26 mouse cellular contexts compared by ENCODE assay signal in genomic region chr4:65146936-65147335, GRCm38 (mm10). TPM values are rescaled to one million over a fixed set of nuclear protein-coding genes. Genes with fewer than 3 reads are reported as not detected.
DNase-seq lines count a peak whose midpoint lies in the region; ATAC-seq and TF ChIP-seq lines count a peak whose summit lies in the region.
"Had no signal": no experiment of that assay in that cellular context is flagged by ENCODE, and none has a peak within 500 bp of the region (broad histone marks: within the 10 kb centered on the region; RNA-seq: fewer than 3 reads in every experiment).

No protein-coding gene starts in this region.

- no peak overlapping the region for H3K4me2 ChIP-seq in lung, embryonic 14.5 days
- H3K4me2 ChIP-seq: embryonic facial prominence, embryonic 12.5 days; forebrain, embryonic 12.5 days; forebrain, embryonic 15.5 days; heart, embryonic 12.5 days; heart, embryonic 15.5 days; hindbrain, embryonic 13.5 days had no signal

- H3K36me3 ChIP-seq in lung, embryonic 14.5 days (ENCODE audit: insufficient read depth) = no peaks in the 10 kb centered on the region
- H3K36me3 ChIP-seq: embryonic facial prominence, embryonic 12.5 days; forebrain, embryonic 12.5 days; forebrain, embryonic 15.5 days; heart, embryonic 12.5 days; heart, embryonic 15.5 days; hindbrain, embryonic 10.5 days; hindbrain, embryonic 13.5 days had no signal

- H3K4me3 ChIP-seq in lung, embryonic 14.5 days (ENCODE audit: low read depth, low read length) = no peak overlapping the region
- H3K4me3 ChIP-seq: embryonic facial prominence, embryonic 12.5 days; erythroblast, embryonic 14.5 days; forebrain, embryonic 12.5 days; forebrain, embryonic 15.5 days; heart, embryonic 12.5 days; heart, embryonic 15.5 days; hindbrain, embryonic 10.5 days; hindbrain, embryonic 13.5 days had no signal

- WGBS in lung, embryonic 14.5 days = 33% methylated on average over 1 of the region's 1 CpGs

- no peak overlapping the region for H3K9ac ChIP-seq in lung, embryonic 14.5 days
- H3K9ac ChIP-seq: embryonic facial prominence, embryonic 12.5 days; forebrain, embryonic 12.5 days; forebrain, embryonic 15.5 days; heart, embryonic 12.5 days; heart, embryonic 15.5 days; hindbrain, embryonic 13.5 days had no signal

- no peaks in the 10 kb centered on the region for H3K4me1 ChIP-seq in lung, embryonic 14.5 days (ENCODE audit: insufficient read depth)
- H3K4me1 ChIP-seq: embryonic facial prominence, embryonic 12.5 days; forebrain, embryonic 12.5 days; forebrain, embryonic 15.5 days; heart, embryonic 15.5 days; hindbrain, embryonic 10.5 days; hindbrain, embryonic 13.5 days had no signal

- H3K27ac ChIP-seq in lung, embryonic 14.5 days (ENCODE audit: low read depth) = no peak overlapping the region
- H3K27ac ChIP-seq: embryonic facial prominence, embryonic 12.5 days; forebrain, embryonic 12.5 days; forebrain, embryonic 15.5 days; heart, embryonic 15.5 days; hindbrain, embryonic 10.5 days; hindbrain, embryonic 13.5 days had no signal

- DNase-seq in kidney, postnatal 10 days = peak; percentile 49
- DNase-seq in kidney, postnatal 25 days = no peak
- peak; percentile 85 for DNase-seq in lung, embryonic 14.5 days
- DNase-seq in lung, postnatal 14 days = no peak
- DNase-seq in 3T3-L1 (ENCODE audit: low read depth, low spot score) (peak; percentile 32), NIH3T3 (ENCODE audit: low read depth) (peak; percentile 68)
- no peak for DNase-seq in spleen, postnatal 14 days (ENCODE audit: low spot score in 2 of 2)
- DNase-seq: adrenal gland, postnatal 10 days; adrenal gland, postnatal 36 days; cerebellum, adult 18-20 months; cerebellum, adult 9-10 months; cerebellum, postnatal 14 days; gastrocnemius, postnatal 25 days; heart, adult 18-20 months; heart, postnatal 10 days; heart, postnatal 36 days had no signal

- no peak for TF ChIP-seq CTCF in lung, embryonic 14.5 days (IDR thresholded peaks at IDR 0.05; ENCODE audit: low read depth)

- H3K27me3 ChIP-seq in lung, embryonic 14.5 days (ENCODE audit: insufficient read depth, low read length) = no peaks in the 10 kb centered on the region
- H3K27me3 ChIP-seq: embryonic facial prominence, embryonic 12.5 days; forebrain, embryonic 12.5 days; forebrain, embryonic 15.5 days; heart, embryonic 12.5 days; heart, embryonic 15.5 days; hindbrain, embryonic 13.5 days; Patski had no signal

- no peak for ATAC-seq in lung, embryonic 14.5 days (ENCODE audit: insufficient read depth)
- ATAC-seq: forebrain, embryonic 15.5 days; hindbrain, embryonic 16.5 days; Patski had no signal

- no peaks in the 10 kb centered on the region for H3K9me3 ChIP-seq in lung, embryonic 14.5 days (ENCODE audit: low read depth, low read length)
- H3K9me3 ChIP-seq: embryonic facial prominence, embryonic 12.5 days; forebrain, embryonic 12.5 days; forebrain, embryonic 15.5 days; heart, embryonic 12.5 days; heart, embryonic 15.5 days; hindbrain, embryonic 10.5 days; hindbrain, embryonic 13.5 days had no signal

RNA-seq across cellular contexts. Expression of gene Pappa, which starts 23.0 kb away (rescaled TPM):
- 2.4 and 2.6 TPM in 2 replicates for polyA plus RNA-seq in lung, embryonic 14.5 days (2014; fragmentation: Nextera tagmentation; extraction: Ambion mirVana)
- polyA plus RNA-seq: erythroblast, embryonic 14.5 days had no signal

Comparison
In these comparisons a context has a peak if more than half of its experiments do, and no peak if none do; other contexts are left out.
1. DNase-seq: peak in kidney, postnatal 10 days (single experiment), lung, embryonic 14.5 days (single experiment), 3T3-L1 (single experiment) and NIH3T3 (single experiment); none in kidney, postnatal 25 days (0 of 2), lung, postnatal 14 days (single experiment) and spleen, postnatal 14 days (0 of 2).